Mouse (Mus musculus) CD4-positive naive resting alpha-beta T cell, adult 76 days (primary cell): Measurements from ENCODE around the gene Yipf4. TPM values are rescaled to one million over a fixed set of nuclear protein-coding genes. Genes with fewer than 3 reads are reported as not detected.

ENCODE experiments used
- total RNA-seq: library from RNA; stranded (reverse); gene quantifications from one replicate; pipeline ENCODE4 v1.2.4, GENCODE M21; 2023

Gene Yipf4
- total RNA-seq = 58.2 TPM

DNA sequence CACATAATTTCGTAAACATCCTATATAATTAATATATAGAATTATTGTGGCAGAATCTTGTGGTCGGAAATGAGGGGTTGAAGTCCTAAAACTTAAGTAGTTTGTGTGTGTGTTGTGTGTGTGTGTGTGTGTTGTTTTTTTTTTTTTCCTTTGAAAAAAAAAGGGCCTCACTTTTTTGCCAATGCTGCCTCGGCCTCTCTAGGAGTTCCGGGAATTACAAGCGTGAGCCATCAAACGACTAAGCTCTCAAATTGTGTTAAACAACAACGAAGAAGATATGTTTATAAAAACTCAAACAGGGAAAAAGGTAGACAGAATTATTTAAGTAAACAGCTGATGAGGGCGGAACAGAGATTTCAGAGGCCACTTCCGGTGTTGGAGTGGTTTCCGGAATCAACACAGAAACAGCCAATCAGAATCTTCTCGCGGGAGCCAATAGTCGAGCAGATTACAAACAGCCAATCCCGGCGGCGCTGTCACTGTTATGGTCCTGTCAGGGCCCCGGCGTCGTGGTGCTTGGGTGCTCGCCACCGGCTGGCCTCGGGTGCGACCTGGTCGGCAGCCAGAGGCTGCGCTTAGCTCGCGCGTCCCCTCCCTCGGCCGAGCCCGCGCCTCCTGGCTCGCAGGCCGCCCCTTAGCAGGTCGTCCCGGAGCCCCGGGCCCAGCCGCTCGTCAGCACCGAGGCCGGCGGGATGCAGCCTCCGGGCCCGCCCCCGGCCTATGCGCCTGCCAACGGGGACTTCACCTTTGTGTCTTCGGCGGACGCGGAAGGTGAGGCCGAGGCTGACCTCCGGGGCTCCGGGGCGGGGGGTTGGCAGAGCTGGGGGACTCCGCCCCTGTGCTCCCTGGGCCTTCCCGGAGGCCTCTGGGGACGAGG, at the start of gene Yipf4:
Gene Yipf4, plus strand, starts transcription at position 470 of the 877 bp plus-strand sequence.

DNA sequence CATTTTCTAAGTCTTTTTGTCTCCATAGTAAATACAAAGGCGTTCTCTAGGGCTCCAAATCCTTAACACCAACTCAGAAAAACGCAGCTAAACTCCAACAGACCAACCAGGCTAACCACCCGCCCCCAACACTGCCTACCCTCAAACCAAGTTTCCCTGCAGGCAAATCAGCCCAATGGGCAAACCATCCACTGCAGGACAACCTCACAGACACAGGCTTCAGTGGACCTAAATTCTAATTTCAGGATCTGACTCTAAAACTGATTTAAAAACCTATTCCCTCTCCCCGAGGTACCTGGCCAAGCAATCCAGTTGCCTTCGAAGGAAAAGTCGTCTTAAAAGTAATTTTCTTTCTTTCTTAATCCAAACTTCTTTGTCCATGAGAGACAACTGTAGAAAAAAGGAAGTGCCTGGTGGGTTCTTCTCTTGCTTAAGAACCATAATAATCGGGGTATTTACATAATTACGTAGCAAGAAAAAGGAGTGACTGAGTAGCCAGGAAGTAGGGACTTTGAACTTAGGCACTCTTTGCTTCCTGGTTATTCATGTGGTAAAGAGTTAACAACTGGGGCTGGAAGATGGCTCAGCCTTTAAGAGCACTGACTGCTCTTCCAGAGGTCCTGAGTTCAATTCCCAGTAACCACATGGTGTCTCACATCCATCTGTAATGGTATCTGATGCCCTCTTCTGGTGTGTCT, 30.4 kb upstream of the Yipf4 start, which contains the start of gene Nlrc4:
Gene Nlrc4, minus strand, starts transcription at position 432 of the 698 bp plus-strand sequence.

DNA sequence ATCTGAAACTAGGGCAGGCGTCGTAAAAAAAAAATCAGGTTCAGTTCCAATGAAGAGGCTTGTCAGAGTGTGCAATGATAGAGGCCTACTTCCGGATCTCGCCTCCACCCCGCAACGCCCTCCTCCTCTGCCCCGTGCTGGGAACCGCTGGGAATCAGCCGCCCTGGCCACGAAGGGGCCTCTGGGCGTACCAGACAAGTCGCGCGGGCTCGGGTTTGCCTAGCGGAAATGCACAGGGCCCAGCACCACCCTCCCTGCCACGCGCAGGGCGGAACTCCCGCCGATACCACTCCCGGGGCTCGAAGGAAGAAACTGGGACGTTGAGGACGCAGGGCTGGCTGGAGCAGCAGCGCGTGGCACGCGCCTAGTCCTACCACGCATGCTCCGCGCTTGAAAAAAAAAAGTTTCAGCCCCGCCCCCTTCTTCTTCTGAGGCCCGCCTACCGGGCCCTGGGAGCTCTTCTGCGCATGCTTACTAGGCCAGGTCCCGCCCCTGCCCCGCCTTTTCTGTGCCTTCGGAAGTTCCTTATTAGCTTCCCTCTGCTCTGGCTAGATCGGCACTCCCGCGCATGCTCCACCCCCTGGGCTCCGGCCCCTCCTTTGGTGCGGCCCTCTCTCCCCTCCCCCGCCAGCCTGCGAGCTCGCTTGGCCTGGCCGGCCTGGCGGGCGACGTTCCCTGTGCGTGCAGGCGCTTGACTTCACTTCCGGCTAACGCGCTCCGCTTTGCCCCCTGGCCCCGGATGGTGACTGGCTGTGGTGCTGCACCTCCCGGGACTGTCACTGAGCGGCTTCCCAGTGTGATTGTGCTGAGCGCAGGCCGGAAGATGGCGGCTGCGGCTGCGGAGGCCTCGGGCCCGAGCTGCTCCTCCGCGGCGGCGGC, 38.7 kb downstream of the Yipf4 start, which contains the start of gene Birc6:
Gene Birc6, plus strand, starts transcription at position 567 of the 879 bp plus-strand sequence.

Other genes starting within 250 kb of the Yipf4 start
- gene Memo1, start 194.0 kb upstream of the Yipf4 start, total RNA-seq = 45.6 TPM
- 46.8 TPM for gene Dpy30, start 165.5 kb upstream of the Yipf4 start, total RNA-seq
- gene Spast, start 150.5 kb upstream of the Yipf4 start, total RNA-seq = 28.4 TPM
- 18.0 TPM for gene Slc30a6, start 93.9 kb upstream of the Yipf4 start, total RNA-seq
- 2.3 TPM for gene Nlrc4, start 30.4 kb upstream of the Yipf4 start, total RNA-seq
- 337 TPM for gene Birc6, start 38.8 kb downstream of the Yipf4 start, total RNA-seq
- 58.4 TPM for gene Ttc27, start 228.2 kb downstream of the Yipf4 start, total RNA-seq